Mouse (Mus musculus) R1 (cell line): ENCODE data around the gene Spef1.

Experiments
- DNase-seq: peaks from one replicate; pipeline ENCODE4 v3.0.0-alpha.2; 2018; ENCODE audit warnings: low read depth, low spot score

Spef1 gene

GRCm38 (mm10) chr2:131142592-131142991, 44.5 kb downstream of the Spef1 start:
- peak; percentile 94 for DNase-seq

DNA sequence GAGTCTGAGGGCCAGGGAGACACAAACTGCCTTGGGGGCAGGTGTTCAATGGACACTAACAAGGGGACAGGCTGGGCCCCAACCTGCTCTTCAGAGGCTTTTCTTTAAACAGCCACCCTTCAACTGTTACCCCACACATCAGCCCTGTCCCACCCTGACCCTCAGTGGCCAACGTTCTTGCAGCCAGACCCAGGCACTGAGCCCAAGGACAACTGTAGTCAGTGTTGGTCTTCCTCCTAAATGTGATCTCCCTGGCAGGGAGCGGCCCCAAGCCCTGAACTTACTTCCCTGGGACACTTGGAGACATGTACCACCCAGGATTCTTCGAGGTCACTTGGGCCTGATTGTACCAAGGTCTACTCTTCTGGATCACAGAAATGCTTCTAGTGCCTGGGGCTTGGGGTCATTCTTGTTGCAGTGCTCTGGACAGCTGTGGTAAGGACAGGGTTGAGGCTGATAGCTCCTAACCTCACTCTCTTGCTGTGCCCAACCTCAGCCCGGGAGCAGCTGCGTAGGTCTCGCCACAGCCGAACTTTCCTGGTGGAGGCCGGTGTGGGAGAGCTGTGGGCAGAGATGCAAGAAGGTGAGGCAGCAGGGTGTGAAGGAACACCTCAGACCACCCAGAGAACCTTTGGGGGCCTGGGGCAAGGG, 45.6 kb downstream of the Spef1 start:
- no peak for DNase-seq

- no peak for DNase-seq
Measured at GRCm38 (mm10) chr2:131140533-131140905, 46.6 kb downstream of the Spef1 start.

GRCm38 (mm10) chr2:131139886-131140532, 47.1 kb downstream of the Spef1 start:
- DNase-seq: peak; percentile 46

DNA sequence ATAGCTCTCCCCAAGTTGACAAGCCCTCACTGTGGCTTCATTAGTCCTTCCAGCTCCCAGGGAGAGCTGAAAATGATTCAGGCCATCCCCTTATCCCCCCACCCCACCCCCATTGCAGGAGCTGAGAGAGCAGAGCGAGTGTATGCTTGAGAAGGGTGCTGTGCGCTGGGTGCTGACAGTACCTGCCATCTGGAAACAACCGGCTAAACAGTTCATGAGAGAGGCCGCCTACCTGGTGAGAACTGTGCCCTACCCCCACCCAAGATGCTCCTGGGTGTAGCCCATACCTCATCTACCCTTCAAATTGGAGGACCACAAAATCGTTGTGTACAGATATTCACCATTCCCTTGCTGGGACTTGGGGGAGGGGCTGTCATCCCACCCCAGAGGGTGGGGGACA, 47.8 kb downstream of the Spef1 start:
- no peak for DNase-seq

- no peak for DNase-seq
Measured at GRCm38 (mm10) chr2:131138760-131139159, 48.3 kb downstream of the Spef1 start.

DNA sequence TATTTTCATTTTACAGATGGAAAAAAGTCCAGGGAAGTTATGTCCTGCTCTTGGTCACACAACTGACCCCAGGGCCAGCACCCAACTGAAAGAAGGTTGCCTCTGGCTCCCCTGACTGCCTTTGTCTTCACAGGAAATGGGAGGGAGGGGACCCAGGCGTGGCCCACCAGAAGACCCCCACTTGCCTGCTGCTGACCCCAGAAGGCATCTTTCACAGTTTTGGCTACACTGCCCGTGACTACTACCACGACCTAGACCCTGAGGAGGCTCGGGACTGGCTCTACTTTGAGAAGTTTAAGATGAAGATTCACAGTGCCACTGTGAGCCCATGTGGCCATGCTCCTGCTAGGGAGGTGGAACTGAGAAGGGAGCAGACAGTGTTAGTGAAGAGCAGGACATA, 48.8 kb downstream of the Spef1 start:
- no peak for DNase-seq

GRCm38 (mm10) chr2:131135521-131136139, 51.5 kb downstream of the Spef1 start:
- no peak for DNase-seq

DNA sequence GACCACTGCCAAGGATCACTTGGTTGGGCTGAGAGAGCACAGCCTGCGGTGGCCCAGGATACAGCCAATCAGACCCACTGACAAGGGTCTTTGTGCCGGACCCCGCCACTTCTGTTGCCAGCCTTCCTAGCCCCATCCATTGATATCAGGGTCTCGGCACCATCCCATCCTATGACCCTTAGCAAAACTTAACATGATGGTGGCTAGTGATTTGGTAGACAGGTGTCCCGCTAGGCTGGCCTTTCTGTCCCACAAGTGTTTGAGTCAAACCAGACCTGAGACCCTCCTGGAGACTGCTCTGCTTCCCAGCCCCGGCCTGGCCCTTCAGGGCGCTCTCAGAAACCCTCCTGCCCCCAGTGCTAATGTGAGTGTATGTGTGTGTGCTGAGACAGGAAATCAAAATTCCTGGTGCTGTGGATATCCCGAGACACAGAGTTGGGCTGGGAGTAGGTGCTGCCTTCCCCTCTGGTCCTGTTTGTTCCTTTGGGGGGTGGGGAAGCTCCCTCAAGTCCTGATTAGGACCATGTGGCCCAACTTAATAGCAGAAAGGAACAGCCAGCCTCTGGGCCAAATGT, 52.2 kb downstream of the Spef1 start:
- DNase-seq: no peak

DNA sequence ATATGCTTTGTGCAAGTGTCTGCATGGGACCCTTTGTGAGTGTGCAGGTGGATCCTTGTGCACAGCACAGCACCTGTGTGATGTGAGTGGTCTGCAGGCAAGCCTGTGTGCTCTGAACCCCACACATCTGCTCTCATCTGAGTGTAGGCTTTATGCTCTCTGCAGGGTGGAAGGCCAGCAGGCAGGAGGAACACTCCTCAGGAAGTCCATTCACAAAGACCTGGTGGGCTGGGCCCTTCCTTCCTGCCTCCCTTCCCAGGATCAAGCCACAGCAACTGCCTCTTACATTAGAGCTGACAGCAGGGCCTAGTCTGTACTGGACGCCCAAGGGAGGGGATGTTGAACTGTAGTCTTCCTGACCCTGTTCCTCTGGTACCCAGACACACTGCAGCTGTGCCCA, 52.7 kb downstream of the Spef1 start:
- peak; percentile 32 for DNase-seq

GRCm38 (mm10) chr2:131132930-131133547, 54.0 kb downstream of the Spef1 start, which contains the start of gene Gm11037:
Gene Gm11037 (plus strand): TSS chr2:131133497.
- DNase-seq: no peak

DNA sequence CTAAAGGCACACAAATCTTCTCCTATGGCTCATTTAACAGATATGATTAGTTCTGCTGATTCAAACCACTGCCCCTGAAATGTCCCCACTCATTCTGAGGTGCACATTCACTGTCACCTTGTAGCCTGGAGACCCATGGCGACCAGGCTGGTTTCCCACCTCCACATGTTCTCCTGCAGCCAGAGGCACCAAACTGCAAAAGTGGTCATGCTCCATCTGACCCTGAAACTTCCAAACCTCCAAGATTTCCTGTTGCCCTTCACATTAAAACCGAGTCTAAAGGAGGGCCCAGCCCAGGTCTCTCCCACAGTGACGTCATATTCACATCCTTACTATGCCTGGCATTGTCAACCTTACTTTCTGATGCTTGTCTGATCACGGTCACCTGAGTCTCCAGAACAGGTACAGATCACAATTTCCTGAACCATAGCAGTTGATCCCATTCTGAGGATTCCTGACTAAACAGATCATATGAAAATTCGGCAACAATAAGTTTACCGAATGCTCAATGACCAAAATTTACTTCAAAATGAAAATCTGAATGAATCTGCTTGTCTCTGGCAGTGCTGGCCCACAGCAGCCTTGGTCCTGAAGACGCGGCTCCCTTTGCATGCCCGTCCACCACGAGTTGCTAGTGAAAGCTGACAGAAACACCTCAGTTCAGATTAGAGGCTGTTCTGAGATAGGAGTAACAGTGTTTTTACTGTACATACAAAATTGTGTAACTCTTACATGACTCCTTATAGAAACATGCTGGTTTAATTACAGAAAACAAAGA, 54.8 kb downstream of the Spef1 start:
- DNase-seq: no peak

DNA sequence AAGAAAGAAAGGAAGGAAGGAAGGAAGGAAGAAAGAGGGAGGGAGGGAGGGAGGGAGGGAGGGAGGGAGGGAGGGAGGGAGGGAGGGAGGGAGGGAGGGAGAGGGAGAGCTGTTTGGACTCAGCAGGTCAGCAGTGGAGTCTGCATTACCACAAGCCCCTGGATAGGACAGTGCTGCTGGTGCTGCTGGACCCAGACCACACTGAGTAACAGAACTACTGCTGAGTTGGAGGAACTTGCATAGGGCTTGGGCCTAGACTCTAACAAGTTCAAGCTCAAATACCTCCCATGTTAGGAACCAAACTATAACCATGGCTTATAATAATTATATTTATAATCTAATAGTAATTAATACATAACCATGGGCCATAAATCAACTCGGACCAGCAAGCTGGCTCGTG, 56.2 kb downstream of the Spef1 start:
- DNase-seq: no peak

- DNase-seq: no peak
Measured at GRCm38 (mm10) chr2:131129836-131130235, 57.2 kb downstream of the Spef1 start.

DNA sequence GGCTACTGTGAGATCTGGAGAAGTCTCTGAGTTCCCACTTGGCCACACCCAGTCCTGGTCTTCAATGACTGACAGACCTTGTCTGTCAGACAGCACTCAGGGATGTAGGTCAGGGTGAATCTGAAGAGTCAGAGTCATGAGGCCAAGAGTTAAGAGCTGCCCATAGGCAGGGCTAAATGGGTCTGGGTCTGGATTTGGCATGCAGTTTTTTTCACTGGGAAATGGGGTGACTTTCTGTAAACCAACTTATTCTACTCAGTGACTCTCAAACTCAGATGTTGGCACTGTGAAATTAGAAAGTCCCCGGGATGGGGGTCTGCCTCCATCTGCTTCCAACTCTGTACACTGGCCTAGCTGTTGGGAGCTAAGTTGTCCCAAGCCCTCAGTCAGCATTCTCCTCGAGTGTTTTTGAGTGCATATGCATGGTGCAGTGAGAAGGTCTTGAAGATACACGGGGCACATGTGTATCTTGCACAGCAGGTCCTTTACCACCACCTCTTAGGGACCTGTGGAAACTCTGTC, 58.4 kb downstream of the Spef1 start:
- DNase-seq: no peak

- no peak for DNase-seq
Measured at GRCm38 (mm10) chr2:131128211-131128610, 58.9 kb downstream of the Spef1 start.

GRCm38 (mm10) chr2:131127161-131127730, 59.8 kb downstream of the Spef1 start, which contains the start of gene Hspa12b:
Gene Hspa12b (plus strand): TSS chr2:131127280.
- DNase-seq: no peak

DNA sequence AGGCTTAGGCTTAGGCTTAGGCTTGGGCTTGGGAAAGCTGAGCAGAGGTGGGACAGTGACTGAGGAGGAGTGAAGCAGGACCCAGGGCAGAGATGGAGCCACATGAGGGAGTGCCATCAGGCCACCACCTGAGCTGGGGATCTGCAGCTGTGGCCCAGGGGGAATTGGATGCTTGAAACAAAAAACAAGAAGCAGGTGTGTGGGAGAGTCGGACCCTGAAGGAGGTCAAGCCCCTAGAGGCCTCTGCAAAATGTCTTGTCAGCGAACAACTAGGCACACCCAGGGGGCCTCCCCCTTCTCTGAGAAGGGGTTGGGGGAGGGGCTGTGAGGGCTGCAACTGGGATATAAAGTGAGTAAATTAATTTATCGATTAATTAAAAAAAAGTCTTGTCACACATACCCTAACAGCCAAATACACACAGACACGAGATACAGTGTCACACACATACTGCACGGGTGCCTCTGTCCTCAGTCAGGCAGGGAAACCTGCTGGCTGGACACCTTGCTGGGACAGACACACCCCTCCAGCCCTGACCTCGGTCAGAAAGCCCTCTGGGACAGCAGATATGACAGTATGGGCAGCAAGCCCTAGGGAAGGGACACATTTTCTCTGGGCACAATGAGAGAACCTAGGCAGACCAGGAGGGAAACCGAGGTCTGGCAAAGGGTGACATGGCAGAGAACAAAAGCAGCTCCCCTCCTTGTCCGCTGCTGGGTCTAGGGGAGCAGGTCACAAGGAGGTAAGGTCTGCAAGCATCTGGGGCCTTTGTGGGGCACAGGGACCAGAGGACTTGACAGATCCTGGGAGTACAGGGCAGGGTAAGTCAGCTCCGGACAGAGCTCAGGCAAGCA, 60.9 kb downstream of the Spef1 start:
- no peak for DNase-seq

DNA sequence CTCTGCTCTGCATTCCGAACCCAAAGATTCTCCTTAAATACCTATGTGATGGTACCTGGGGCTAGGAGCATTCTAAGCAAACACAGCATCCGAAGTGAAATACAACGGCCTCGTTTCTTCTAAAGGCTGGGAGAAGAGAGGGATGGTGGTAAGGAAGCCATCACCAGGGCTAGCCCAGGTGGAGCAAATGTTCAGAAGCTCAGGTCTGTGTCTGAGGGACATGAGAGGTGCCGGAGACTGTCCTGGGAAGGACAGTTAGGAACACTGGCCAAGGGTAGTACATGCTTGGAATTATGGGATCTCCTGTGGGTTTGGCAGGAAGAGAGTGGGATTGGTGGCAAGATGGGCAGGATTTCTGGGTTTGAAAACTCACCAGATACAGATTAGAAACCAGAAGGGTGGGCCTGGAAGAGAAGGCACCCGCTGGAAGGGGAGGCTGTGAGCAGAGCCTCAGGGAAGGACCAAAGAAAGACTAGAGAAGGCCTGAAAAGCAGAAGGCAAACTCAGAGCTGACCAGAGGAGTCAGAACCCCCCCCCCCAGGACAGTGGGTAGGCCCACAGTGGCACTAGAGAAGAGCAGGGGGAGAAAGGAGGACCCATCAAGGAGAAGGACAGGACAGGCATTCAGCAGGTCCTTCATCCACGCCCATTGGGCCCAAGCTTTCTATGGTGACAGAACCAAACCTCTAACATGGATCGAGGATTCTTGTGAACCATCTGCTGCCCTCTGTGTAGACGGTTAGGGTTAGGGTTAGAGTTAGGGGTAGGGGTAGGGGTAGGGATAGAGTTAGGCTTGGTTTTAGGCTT, 61.7 kb downstream of the Spef1 start:
- DNase-seq: no peak
